8 mouse cellular contexts compared by ENCODE assay signal in the genomic region with DNA sequence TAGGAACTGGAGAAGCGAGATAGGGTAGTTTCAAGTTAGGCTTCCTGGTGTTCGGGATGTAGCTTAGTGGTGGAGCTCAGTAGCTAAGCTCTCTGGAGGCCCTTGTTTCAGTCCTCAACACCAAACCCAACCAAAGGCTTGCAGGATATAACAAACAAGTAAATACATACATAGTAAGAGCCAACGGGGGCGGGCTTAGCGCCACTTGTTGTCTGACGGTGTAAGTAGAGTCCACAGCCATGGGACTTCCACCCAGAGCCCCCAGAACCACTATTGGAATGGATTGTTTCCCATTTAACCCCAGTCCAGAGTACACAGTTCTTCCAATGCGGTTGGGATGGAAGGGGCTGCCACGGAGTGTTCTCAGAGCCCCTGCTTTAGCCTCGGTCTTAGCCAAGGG. TPM values are rescaled to one million over a fixed set of nuclear protein-coding genes. Genes with fewer than 3 reads are reported as not detected.
DNase-seq lines count a peak whose midpoint lies in the region; ATAC-seq and TF ChIP-seq lines count a peak whose summit lies in the region.

No protein-coding gene starts in this region.

- H3K4me2 ChIP-seq in neural tube, embryonic 14.5 days (ENCODE audit: low read depth, low read length): peak overlapping the region; percentile 97

- TF ChIP-seq CTCF in left cerebral cortex, adult 2 months (IDR thresholded peaks at IDR 0.05): no peak

- 34% methylated on average over 9 of the region's 9 CpGs for WGBS in forebrain, embryonic 10.5 days
- WGBS in limb, embryonic 10.5 days: 37% methylated on average over 9 of the region's 9 CpGs
- WGBS in neural tube, embryonic 14.5 days: 43% methylated on average over 9 of the region's 9 CpGs

- peak overlapping the region; percentile 70 for H3K4me3 ChIP-seq in left cerebral cortex, adult 2 months
- H3K4me3 ChIP-seq in forebrain, embryonic 10.5 days: peak overlapping the region; percentile 83
- peak overlapping the region; percentile 92 for H3K4me3 ChIP-seq in limb, embryonic 10.5 days
- H3K4me3 ChIP-seq in neural tube, embryonic 14.5 days (ENCODE audit: low read depth, low read length): peak overlapping the region; percentile 78

- ATAC-seq in neural tube, embryonic 14.5 days (ENCODE audit: low read depth): no peak

- peaks cover 19% of the 10 kb centered on the region for H3K27me3 ChIP-seq in forebrain, embryonic 10.5 days (ENCODE audit: poor library complexity, severe bottlenecking)
- H3K27me3 ChIP-seq in limb, embryonic 10.5 days (ENCODE audit: low read depth, poor library complexity, severe bottlenecking): peaks cover 7% of the 10 kb centered on the region; the same call in 1 of the 2 replicates
- no peaks in the 10 kb centered on the region for H3K27me3 ChIP-seq in neural tube, embryonic 14.5 days (ENCODE audit: control insufficient read depth, insufficient read depth, low read length)

- H3K36me3 ChIP-seq in forebrain, embryonic 10.5 days (replicated peaks): peaks cover 22% of the 10 kb centered on the region
- peaks cover 34% of the 10 kb centered on the region for H3K36me3 ChIP-seq in limb, embryonic 10.5 days
- no peaks in the 10 kb centered on the region for H3K36me3 ChIP-seq in neural tube, embryonic 14.5 days (ENCODE audit: control insufficient read depth, insufficient read depth, low read length)

- no peaks in the 10 kb centered on the region for H3K9me3 ChIP-seq in forebrain, embryonic 10.5 days
- H3K9me3 ChIP-seq in limb, embryonic 10.5 days (replicated peaks): no peaks in the 10 kb centered on the region
- H3K9me3 ChIP-seq in neural tube, embryonic 14.5 days (ENCODE audit: control insufficient read depth, low read length): no peaks in the 10 kb centered on the region

- peak overlapping the region; percentile 91 for H3K27ac ChIP-seq in left cerebral cortex, adult 2 months
- H3K27ac ChIP-seq in forebrain, embryonic 10.5 days: peak overlapping the region; percentile 94; the same call in 1 of the 2 replicates
- peak overlapping the region; percentile 98 for H3K27ac ChIP-seq in limb, embryonic 10.5 days
- H3K27ac ChIP-seq in neural tube, embryonic 14.5 days (ENCODE audit: low read depth, low read length): no peak overlapping the region

- no peak overlapping the region for H3K9ac ChIP-seq in neural tube, embryonic 14.5 days (replicated peaks; ENCODE audit: low read depth, low read length)

- intact Hi-C loops in left cerebral cortex, adult 2 months (cut with DNase I): loop anchor here (1.0 to 2.0 kb wide), 3 partner anchors 25 to 109 kb away; a partner anchor contains a TSS

- peaks cover 44% of the 10 kb centered on the region for H3K4me1 ChIP-seq in forebrain, embryonic 10.5 days
- H3K4me1 ChIP-seq in limb, embryonic 10.5 days: peaks cover 38% of the 10 kb centered on the region
- H3K4me1 ChIP-seq in neural tube, embryonic 14.5 days (ENCODE audit: control insufficient read depth, insufficient read depth, low read length): peaks cover 23% of the 10 kb centered on the region

- DNase-seq in left cerebral cortex, adult 2 months (ENCODE audit: extremely low spot score in 1 of 2, low spot score in 2 of 2): no peak
- no peak for DNase-seq in left cerebral cortex, adult 8-10 months (ENCODE audit: low spot score in 2 of 2)
- no peak for DNase-seq in forebrain, embryonic 10.5 days (ENCODE audit: extremely low spot score, low spot score)
- no peak for DNase-seq in limb, embryonic 10.5 days (ENCODE audit: low spot score)
- no peak for DNase-seq in adrenal gland, postnatal 14 days
- no peak for DNase-seq in cerebellum, adult 11 months
- DNase-seq in adrenal gland, postnatal 10 days: no peak

RNA-seq across cellular contexts. Expression of a gene that starts 0.4 kb away (rescaled TPM):
- total RNA-seq in left cerebral cortex, adult 2 months (2021): 100 to 1,000 TPM in 1 of 2 experiments, 10 to 100 TPM in 1; 94.9 to 114 TPM
- total RNA-seq in left cerebral cortex, adult 8-10 months (2022): 10 to 100 TPM; 78.3 to 93.8 (median 85.9) TPM
- 200 and 209 TPM in 2 replicates for polyA plus RNA-seq in forebrain, embryonic 10.5 days (2016; fragmentation: Nextera tagmentation; extraction: Ambion mirVana)
- polyA plus RNA-seq in limb, embryonic 10.5 days (2016; fragmentation: Nextera tagmentation; extraction: Ambion mirVana): 202 and 206 TPM in 2 replicates
- 142 and 163 TPM in 2 replicates for polyA plus RNA-seq in neural tube, embryonic 14.5 days (2014; fragmentation: Nextera tagmentation; extraction: Ambion mirVana)
- total RNA-seq in adrenal gland, postnatal 14 days (2021): 23.8 and 26.7 TPM in 2 replicates
- 10 to 100 TPM; 31.6 to 39.4 TPM for total RNA-seq in adrenal gland, postnatal 10 days (2021)

RNA-seq across cellular contexts. Expression of a gene that starts 15.3 kb away (rescaled TPM):
- 10 to 100 TPM; 10.1 to 18.2 TPM for total RNA-seq in left cerebral cortex, adult 2 months (2021)
- 1 to 10 TPM; 3.7 to 6.3 (median 5.2) TPM for total RNA-seq in left cerebral cortex, adult 8-10 months (2022)
- 3.3 and 4.2 TPM in 2 replicates for polyA plus RNA-seq in forebrain, embryonic 10.5 days (2016; fragmentation: Nextera tagmentation; extraction: Ambion mirVana)
- 2.7 and 2.9 TPM in 2 replicates for polyA plus RNA-seq in limb, embryonic 10.5 days (2016; fragmentation: Nextera tagmentation; extraction: Ambion mirVana)
- polyA plus RNA-seq in neural tube, embryonic 14.5 days (2014; fragmentation: Nextera tagmentation; extraction: Ambion mirVana): 4.2 and 4.6 TPM in 2 replicates
- 3.4 and 11.6 TPM in 2 replicates for total RNA-seq in adrenal gland, postnatal 14 days (2021)
- total RNA-seq in adrenal gland, postnatal 10 days (2021): 1 to 10 TPM; 5.0 to 5.1 TPM

RNA-seq across cellular contexts. Expression of a gene that starts 22.6 kb away (rescaled TPM):
- 10 to 100 TPM; 63.7 to 65.7 TPM for total RNA-seq in left cerebral cortex, adult 2 months (2021)
- total RNA-seq in left cerebral cortex, adult 8-10 months (2022): 10 to 100 TPM; 44.5 to 55.2 (median 48.2) TPM
- 96.5 and 98.2 TPM in 2 replicates for polyA plus RNA-seq in forebrain, embryonic 10.5 days (2016; fragmentation: Nextera tagmentation; extraction: Ambion mirVana)
- polyA plus RNA-seq in limb, embryonic 10.5 days (2016; fragmentation: Nextera tagmentation; extraction: Ambion mirVana): 94.0 and 102 TPM in 2 replicates
- 51.3 and 54.1 TPM in 2 replicates for polyA plus RNA-seq in neural tube, embryonic 14.5 days (2014; fragmentation: Nextera tagmentation; extraction: Ambion mirVana)
- total RNA-seq in adrenal gland, postnatal 14 days (2021): 38.4 and 46.0 TPM in 2 replicates
- total RNA-seq in adrenal gland, postnatal 10 days (2021): 10 to 100 TPM; 38.5 to 39.9 TPM

RNA-seq across cellular contexts. Expression of a gene that starts 25.9 kb away (rescaled TPM):
- total RNA-seq in left cerebral cortex, adult 2 months (2021): 100 to 1,000 TPM; 303 to 325 TPM
- total RNA-seq in left cerebral cortex, adult 8-10 months (2022): 100 to 1,000 TPM; 216 to 253 (median 234) TPM
- 346 and 355 TPM in 2 replicates for polyA plus RNA-seq in forebrain, embryonic 10.5 days (2016; fragmentation: Nextera tagmentation; extraction: Ambion mirVana)
- polyA plus RNA-seq in limb, embryonic 10.5 days (2016; fragmentation: Nextera tagmentation; extraction: Ambion mirVana): 346 and 417 TPM in 2 replicates
- 376 and 450 TPM in 2 replicates for polyA plus RNA-seq in neural tube, embryonic 14.5 days (2014; fragmentation: Nextera tagmentation; extraction: Ambion mirVana)
- total RNA-seq in adrenal gland, postnatal 14 days (2021): 24.0 and 24.9 TPM in 2 replicates
- total RNA-seq in adrenal gland, postnatal 10 days (2021): 10 to 100 TPM; 32.1 to 41.6 TPM

RNA-seq across cellular contexts. Expression of a gene that starts 49.8 kb away (rescaled TPM):
- 10 to 100 TPM; 77.6 to 80.2 TPM for total RNA-seq in left cerebral cortex, adult 2 months (2021)
- 10 to 100 TPM; 50.8 to 62.7 (median 59.7) TPM for total RNA-seq in left cerebral cortex, adult 8-10 months (2022)
- polyA plus RNA-seq in forebrain, embryonic 10.5 days (2016; fragmentation: Nextera tagmentation; extraction: Ambion mirVana): 0.75 and 0.88 TPM in 2 replicates
- 0.34 and 0.35 TPM in 2 replicates for polyA plus RNA-seq in limb, embryonic 10.5 days (2016; fragmentation: Nextera tagmentation; extraction: Ambion mirVana)
- polyA plus RNA-seq in neural tube, embryonic 14.5 days (2014; fragmentation: Nextera tagmentation; extraction: Ambion mirVana): 5.8 and 6.7 TPM in 2 replicates
- total RNA-seq in adrenal gland, postnatal 14 days (2021): 3.1 and 6.0 TPM in 2 replicates
- 1 to 10 TPM; 3.7 to 4.2 TPM for total RNA-seq in adrenal gland, postnatal 10 days (2021)
